Mouse (Mus musculus) cerebellum, adult 2 months (tissue): ENCODE data around the gene Tmem131. TPM values are rescaled to one million over a fixed set of nuclear protein-coding genes. Genes with fewer than 3 reads are reported as not detected.

ENCODE experiments used
- DNase-seq, 2 experiments: peaks; one replicate each; pipeline ENCODE4 v3.0.0; 2021
- H3K27ac ChIP-seq: fragments of 200-500 bp; 2 replicates; pipeline ENCODE4 v1.5.1; 2012; ENCODE audit warnings: low read length, control low read depth, inconsistent platforms; ENCODE audit not compliant: insufficient read depth
- H3K27me3 ChIP-seq: fragments of 200-500 bp; 2 replicates; pipeline ENCODE4 v1.6.1; 2012; ENCODE audit warnings: inconsistent platforms, mild to moderate bottlenecking, low read length, moderate library complexity; ENCODE audit not compliant: control insufficient read depth, insufficient read depth
- H3K4me1 ChIP-seq: fragments of 200-500 bp; 2 replicates; pipeline ENCODE4 v1.6.1; 2011; ENCODE audit warnings: low read length; ENCODE audit not compliant: control insufficient read depth, insufficient read depth
- H3K4me3 ChIP-seq: fragments of 200-500 bp; replicated peaks from 2 replicates; pipeline ENCODE3; 2011; ENCODE audit warnings: mild to moderate bottlenecking, low read depth, low read length, control low read depth; ENCODE audit not compliant: insufficient read depth
- CTCF ChIP-seq: fragments of 200-500 bp; IDR thresholded peaks from 2 replicates; pipeline ENCODE4 v1.5.1; 2011; ENCODE audit warnings: low read depth, mild to moderate bottlenecking, control low read depth, low read length, moderate library complexity, borderline replicate concordance; ENCODE audit not compliant: insufficient read depth
- POLR2A ChIP-seq: fragments of 200-500 bp; IDR thresholded peaks from 2 replicates; pipeline ENCODE4 v1.6.1; 2011; ENCODE audit warnings: low read length, control low read depth, borderline replicate concordance; ENCODE audit not compliant: insufficient read depth
- WGBS: fragments of 180-500 bp; shearing (Covaris S2); methylation state at CpG from one replicate; pipeline ENCODE4 v1.1.7; 2018; 5-methylcytosine and 5-hydroxymethylcytosine counted together
- polyA plus RNA-seq: library from polyadenylated mRNA; depleted of rRNA; stranded (reverse); fragments of >200 nt; gene quantifications from 2 replicates; pipeline ENCODE4 v1.2.3, GENCODE M21; 2012; rRNA removed

Tmem131 gene
- polyA plus RNA-seq, 1 experiment = 31.4 TPM

DNA sequence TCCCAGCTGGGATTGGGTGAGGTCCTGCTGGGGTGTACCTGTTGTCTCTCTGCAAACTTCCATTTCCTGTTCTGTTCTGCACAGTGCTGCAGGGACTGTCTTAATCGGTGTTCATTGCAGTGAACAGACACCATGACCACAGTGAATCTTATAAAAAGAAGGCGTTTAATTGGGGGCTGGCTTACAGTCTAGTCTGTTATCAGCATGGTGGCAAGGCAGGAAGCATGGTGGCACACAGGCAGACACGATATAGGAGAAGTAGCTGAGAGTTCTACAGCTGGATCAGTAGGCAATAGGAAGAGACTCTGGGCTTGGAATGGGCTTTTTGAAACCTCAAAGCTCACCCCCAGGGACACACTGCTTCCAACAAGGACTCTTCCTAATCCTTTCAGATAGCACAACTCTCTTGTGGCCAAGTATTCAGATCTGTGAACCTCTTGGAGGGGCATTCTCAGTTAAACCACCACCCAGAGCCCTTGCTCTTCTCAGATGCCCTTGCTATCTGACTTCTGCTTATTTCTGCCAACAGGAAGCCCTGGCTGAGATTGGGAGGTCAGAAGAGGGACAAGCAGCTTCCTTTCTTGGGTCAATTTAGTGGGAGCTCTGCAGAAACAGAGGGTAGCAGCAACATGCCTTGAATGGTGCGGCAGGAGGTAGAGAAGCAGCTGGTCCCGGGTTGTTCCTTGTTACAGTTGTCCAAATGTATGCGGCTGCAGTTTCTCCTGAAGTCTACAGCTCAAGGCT lies 189.4 kb downstream of the Tmem131 start:
- Histone ChIP-seq H3K27me3 (no peaks in the 10 kb centered on the region), H3K4me1 (no peaks in the 10 kb centered on the region), H3K4me3 (no peak overlapping the region), H3K27ac (no peak overlapping the region)
- TF ChIP-seq CTCF (no peak), POLR2A (no peak)
- 68% methylated on average over 6 of the region's 6 CpGs for WGBS
- no peak for DNase-seq

DNA sequence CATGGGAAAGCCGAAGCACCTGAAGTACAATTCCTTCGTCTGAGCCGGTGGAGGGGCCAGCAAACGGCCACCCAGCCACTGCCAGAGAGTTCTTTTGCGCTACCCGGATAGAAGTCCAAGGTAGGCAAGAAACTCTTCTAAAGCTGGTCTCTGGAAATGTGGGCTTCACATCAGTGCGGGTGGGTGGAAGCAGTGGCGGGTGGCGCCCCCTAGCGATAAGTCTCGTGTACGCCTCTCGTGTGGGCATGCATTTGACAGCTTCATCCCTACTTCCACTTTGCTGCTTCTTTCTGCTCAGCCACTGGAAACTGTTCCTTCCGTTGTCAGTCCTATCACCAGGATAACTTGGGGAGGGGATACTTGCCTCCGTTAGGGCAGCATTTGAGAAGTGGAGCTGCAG lies 197.0 kb downstream of the Tmem131 start:
- H3K27me3 ChIP-seq = no peaks in the 10 kb centered on the region
- no peak overlapping the region for H3K4me3 ChIP-seq
- DNase-seq = peak in 1 of 2 experiments; percentile 18
- no peak overlapping the region for H3K27ac ChIP-seq
- WGBS = 39% methylated on average over 15 of the region's 15 CpGs
- H3K4me1 ChIP-seq = peaks cover 4% of the 10 kb centered on the region; the same call in 1 of the 2 replicates
- TF ChIP-seq CTCF (peak; percentile 66), POLR2A (no peak)

DNA sequence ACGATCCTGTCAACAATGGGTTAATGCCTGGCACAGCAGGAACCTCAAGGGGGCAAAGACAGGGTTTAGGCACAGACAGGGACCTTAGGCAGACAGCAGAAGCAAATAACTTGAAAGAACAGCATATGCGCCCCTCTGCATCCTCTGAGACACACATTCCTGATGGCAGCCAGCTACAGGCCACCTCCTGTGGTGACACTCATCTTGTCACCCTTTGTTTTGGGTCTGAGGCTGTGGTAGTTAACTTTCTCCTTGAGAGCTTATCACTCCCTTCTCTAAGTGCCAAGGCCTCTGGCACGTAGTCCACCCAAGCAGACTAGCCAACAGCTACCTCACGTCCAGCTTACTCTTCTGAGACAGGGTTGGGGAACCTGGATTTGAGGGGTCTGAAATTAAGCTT lies 197.8 kb downstream of the Tmem131 start:
- no peak overlapping the region for H3K27ac ChIP-seq
- 50% methylated on average over 4 of the region's 4 CpGs for WGBS
- H3K4me3 ChIP-seq = no peak overlapping the region
- peaks cover 4% of the 10 kb centered on the region; the same call in 1 of the 2 replicates for H3K4me1 ChIP-seq
- DNase-seq = no peak
- TF ChIP-seq POLR2A = no peak
- H3K27me3 ChIP-seq = no peaks in the 10 kb centered on the region

DNA sequence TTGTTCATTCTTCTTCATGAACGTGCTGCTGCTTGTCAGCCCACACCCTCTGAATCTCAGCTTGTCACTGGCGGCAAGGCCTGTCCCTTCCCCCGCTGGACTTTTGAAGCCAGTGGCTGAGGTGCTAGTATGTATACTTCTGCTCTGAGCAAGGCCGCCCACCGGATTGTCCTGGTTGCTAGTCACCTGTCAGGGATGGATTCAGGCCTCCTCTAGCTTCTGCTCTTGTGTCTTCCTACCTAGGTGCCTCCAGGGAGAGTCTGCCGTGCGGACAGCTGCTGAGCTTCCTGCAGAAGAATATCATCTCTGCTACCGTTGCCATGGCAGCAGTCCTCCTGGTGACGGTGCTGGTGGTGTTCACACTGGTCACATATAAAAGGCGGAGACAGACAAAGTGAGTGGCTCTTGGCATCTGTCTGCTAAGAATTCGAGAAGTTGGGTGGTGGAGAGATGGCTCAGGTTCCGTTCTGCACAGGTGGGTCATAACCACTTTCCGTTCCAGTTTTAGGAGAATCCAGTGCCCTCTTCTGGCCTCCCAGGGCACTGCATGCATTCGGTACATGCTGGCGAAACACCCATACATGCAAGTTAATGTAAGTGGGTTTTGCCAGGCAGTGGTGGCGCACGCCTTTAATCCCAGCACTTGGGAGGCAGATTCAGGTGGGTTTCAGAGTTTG lies 199.1 kb downstream of the Tmem131 start:
- TF ChIP-seq POLR2A (no peak), CTCF (peak; percentile 85)

DNA sequence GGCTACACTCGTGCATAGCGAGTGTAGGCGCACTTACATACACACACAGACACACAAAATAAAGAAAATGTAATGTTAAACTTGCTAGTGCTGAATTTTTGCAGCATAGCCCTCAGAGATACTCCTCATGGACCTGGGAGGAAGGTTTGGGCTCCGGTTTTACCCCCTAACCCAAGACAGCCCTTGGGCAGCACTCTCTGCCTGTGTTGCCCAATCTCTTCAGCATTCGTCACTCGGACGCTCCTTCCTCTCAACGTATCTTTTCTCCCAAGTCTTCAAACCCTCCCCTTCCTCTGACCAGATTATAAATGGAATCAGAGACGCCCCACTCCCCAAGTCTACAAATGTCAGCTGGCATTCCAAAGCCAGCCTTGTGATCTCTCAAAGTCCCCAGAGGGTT lies 200.4 kb downstream of the Tmem131 start:
- TF ChIP-seq POLR2A (no peak), CTCF (no peak)
- Histone ChIP-seq H3K27me3 (no peaks in the 10 kb centered on the region), H3K4me3 (no peak overlapping the region), H3K4me1 (peaks cover 4% of the 10 kb centered on the region; the same call in 1 of the 2 replicates), H3K27ac (no peak overlapping the region)
- no peak for DNase-seq
- WGBS = 83% methylated on average over 9 of the region's 9 CpGs

More for the DNA sequence above, 199.1 kb downstream of the Tmem131 start:
- Histone ChIP-seq H3K4me1 (peaks cover 4% of the 10 kb centered on the region; the same call in 1 of the 2 replicates), H3K27ac (no peak overlapping the region), H3K27me3 (no peaks in the 10 kb centered on the region), H3K4me3 (peak overlapping the region; percentile 52)
- WGBS = 14% methylated on average over 17 of the region's 17 CpGs
- peak; percentile 71 to 84 for DNase-seq

Other genes starting within 250 kb of the Tmem131 start
- gene 4933424G06Rik, start 233.5 kb downstream of the Tmem131 start, polyA plus RNA-seq = 0.16 and 0.21 TPM in 2 replicates
- 371 and 376 TPM in 2 replicates for gene Actr1b, start 229.2 kb downstream of the Tmem131 start, polyA plus RNA-seq
- 1.5 and 1.8 TPM in 2 replicates for gene Zap70, start 181.9 kb downstream of the Tmem131 start, polyA plus RNA-seq
- gene Vwa3b, start 82.9 kb upstream of the Tmem131 start, polyA plus RNA-seq = 0.22 and 0.56 TPM in 2 replicates